Mouse (Mus musculus): ENCODE results near the gene Tbxas1.
A peak's percentile ranks its signal among the peaks of the same experiment; 100 is the strongest.

Gene Tbxas1

DNA sequence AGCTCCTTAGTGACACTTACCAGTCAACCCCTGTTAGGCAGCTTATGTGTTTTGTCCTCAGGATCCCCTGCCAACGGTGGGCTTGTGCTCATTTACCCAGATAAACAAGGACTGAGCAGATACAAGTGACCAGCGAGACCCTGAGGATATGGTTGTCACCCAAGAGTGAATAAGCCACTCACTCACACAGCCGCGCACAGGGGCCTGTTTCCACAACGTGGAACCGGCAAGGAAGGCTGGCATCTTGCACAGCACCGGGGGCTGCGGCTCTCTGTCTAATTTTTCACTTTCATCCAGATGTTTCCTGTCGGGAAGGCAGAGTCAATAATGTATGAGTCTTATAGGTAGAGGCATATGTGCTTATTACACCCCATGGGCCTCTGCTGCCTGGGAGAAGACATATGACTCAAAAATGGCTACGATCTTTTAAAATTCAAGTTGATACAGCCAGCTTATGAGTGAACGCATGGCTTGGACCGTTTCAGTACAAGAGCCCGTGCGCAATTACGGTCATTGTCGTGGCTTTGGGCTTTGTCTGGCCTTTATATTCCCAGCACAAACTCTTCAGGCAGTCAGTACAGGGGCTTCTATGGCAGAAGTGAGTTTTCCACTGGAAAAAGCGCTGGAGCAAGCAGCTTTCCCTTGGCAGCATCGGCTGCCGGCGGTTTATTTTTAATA lies 130.2 kb downstream of the Tbxas1 start:
- no peak for DNase-seq

DNA sequence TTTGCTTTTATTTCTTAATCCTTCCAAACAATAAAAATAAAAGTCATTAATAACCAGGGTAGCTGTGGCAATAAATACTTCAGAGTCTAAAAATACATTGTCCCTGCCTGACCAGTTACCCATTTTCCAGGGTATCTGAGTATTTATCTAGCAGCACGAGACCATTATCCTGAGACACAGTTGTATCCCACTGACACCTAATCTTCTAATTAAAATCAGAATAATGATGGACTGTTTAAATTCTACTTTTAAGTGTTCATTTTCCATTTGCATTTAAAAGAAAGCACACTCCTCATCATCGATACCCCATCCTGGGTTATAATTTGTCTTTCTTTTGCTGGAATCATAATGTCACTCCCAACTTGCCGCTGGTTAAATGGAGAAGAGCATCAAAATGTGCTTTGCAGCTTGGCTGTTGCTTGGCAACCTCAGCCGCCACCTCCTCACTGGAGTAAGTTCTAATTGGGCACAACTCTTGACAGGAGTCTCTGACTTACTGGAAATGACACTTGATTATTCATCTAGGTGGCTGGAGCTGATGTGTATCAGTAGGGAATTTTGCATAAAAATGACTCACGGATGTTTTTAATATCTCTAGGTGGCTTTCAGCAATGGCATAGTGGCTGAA lies 130.9 kb downstream of the Tbxas1 start:
- no peak for DNase-seq

DNA sequence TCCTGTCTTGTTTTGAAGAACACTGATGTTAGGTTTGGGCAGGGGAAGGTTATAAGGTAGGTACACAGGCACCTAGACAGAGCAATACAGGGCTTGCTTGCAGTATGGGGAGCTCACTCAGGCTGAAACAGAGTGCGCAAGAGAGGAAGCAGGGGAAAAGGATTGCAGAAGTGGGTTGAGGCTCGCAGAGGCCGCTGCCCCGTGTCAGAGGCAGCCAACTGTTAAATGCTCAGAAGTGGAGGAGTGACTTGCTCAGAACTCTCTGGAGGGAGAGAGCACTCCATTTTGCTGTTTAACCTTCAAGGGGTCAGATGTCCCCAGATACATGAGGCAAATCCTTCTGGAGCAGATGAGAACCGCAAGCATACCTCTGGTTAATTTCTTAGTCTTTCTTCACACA lies 132.0 kb downstream of the Tbxas1 start:
- DNase-seq, result peak; percentile 56

DNA sequence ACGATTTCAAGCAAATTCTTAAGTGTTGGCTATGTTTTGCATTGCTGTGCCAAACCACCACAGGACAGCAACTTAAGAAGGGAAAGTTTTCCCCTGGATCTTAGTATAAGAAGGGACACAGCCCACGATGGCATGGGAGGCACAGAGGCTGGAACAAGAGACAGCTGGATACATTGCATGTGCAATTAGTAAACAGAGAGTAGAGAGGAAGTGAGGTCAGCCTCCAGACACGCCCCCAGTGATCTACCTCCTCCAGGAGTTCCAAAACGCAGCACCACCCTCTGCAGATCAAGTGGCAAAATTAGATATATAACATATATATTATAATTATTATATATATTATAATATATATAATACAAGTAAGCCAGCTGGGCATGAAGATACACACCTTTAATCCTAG lies 132.9 kb downstream of the Tbxas1 start:
- peak; percentile 42 for DNase-seq

DNA sequence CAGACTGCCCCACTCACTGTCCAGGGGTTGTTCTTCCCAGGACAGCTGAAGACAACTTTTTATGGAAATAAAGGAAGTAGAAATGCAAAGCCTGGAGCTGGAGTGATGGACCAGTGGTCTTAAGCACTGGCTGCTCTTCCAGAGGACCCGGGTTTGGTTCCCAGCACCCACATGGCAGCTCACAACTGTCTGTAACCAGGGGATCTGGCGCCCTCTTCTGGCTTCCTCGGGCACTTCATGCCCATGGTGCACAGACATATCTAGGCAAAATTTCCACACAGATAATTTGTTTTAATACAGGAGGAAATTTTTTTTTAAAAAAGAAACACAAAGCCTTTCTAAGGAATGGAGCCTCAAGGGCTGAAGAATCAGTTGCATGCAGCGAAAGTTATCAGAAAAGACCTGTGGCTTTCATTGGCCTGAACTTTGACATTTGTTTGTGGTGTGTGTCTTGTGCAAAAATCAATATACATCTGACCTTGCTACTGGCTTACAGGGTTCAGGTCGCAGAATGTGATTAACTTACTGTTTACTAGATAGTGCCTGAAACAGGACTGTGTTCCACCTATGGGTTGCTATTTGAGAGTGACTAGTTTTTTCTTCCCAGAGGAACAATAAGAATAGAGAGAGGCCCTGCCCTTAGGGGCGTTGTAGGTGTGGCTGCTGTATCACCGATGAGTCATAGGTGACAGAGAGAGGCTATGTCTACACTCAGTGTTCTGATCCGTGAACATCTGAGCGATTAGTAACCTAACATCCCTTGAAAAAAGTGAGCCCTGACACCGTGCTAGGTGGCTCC lies 138.0 kb downstream of the Tbxas1 start:
- no peak for DNase-seq

DNA sequence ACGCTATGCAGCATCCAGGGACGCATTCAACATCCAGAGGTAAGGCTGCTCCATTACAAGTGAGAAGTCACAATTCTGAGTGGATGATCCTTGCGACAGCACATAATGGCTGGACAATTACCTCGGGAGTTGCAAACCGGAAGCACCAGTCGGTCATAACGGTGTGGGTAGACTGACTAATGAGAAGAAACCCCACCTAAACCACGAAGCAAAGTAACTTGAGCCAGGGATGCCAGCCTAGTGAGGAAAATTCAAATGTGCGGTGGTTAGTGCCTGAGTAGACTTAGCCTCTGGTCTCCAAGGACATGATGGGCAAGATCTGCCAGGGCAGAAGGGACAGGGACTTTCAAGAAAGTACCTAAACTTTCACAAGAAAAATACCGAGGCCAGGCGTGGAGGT lies 142.7 kb downstream of the Tbxas1 start:
- no peak for DNase-seq

DNA sequence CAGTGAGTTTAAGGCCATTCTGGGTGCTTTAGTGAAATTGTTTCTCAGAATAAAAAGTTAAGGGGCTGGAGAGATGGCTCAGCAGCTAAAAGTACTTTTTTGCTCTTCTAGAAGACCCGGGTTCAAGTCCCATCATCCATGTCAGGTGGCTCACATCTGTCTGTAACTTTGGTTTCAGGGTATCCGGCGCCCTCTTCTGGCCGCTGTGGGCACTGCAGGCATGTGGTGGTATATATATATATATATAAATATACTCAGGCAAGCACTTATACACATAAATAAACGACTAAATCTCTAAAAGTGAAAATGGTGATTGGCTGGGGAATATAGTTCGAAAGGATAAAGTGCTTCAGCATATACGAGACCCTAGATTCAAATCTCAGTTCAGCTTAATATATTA lies 143.6 kb downstream of the Tbxas1 start:
- peak; percentile 27 for DNase-seq

DNA sequence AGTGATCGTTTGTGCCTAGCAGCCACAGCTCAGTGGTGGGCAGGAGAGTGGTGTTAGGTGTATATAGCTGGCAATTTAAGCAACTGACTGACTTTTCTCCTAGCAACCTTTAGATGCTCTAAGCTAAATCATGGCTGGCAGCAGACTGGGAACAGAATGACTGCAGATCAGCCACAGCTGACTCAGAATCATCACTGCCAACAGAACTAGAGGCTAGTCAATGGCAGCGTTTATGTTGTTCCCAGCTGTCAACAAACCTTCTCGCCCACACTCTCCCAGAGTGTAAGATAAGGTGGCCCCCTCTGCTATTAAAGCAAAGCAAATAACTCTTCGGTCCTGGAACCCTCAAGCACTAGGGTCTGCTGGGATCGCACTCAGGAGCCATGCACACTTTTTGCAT lies 144.0 kb downstream of the Tbxas1 start:
- DNase-seq, result no peak

DNA sequence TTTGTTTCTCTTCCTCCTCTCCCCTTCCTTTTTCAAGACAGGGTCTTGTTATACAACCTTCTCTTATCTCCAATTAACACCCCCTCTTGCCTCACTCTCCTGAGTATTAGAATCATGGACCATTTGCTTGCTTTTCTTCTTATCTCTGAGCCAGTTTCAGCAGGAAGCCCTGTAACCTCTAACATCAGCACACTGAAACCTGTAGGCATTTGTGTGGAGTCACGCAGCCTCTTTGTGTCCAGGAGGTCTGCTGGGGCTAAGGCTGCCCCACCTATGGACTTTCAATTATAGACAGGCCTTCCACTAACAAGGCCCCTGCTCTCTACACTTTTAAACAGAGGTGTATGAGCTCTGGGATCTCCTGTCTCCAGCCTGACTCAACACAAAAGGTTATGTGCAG lies 146.7 kb downstream of the Tbxas1 start:
- no peak for DNase-seq

DNA sequence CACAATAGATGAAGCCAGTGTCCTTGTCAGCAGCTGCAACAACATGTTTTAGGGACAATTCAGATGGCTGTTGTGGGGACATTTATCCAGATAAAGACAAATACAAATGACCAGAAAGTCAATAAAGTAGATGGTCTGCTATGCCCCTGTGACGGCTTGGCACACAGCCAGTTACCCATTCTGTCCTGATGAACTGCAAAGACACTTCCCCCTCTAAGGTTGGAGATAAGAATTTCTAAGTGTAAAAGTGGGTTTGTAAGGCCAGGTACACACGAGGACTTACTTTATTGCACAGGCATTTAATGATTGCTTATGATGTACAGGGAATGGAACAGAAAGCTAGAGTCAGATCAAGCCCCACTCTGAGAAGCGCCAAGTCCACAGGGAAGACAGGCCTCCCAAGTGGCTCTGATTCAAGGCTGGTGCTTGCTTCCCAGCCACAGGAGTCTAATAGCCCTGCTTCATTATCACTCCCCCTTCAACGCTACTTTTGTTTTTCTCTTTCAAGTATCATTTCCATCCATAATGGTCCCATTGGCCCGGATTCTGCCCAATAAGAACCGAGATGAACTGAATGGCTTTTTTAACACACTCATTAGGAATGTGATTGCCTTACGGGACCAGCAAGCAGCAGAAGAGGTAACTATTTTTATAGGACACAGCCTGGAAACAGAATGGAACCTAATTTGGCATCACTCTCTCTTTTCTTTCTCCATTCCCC lies 147.4 kb downstream of the Tbxas1 start:
- no peak for DNase-seq

DNA sequence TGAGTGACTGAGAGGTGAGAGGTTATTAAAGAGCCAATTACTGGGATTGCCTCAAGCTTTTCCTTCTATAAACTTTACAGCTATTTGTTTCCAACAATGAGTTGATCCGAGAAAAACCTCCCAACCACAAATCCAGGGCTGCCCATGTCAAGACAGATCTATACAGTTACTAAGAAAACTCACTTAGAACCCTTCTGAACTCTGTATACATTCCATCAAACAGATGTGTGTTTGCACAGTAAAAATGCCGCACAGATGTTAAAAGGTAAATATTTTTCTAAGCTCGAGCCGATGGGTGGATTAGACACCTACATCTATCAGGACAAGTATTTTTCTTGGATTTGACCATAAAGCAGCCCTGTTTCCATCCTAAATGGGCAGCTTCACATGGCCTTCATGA lies 149.4 kb downstream of the Tbxas1 start:
- no peak for DNase-seq

DNA sequence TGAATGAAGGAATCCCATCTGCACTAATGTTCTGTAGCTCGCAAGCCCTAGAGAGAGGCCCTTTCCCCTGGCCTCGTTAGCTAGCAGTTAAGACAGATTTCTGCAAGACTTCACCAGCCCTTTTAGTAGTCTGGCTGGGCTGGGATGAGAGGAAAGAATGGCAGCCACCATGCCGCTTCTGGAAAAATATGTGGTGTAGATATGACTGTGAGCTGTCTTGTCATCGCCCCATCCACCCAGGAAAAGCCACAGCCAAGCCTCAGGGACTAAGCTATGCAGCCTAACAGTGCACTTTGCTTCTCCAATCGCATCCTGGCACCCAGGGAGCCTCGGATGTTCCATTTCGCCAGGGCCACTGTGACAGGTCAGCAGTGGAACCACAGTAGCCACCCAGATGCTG lies 149.8 kb downstream of the Tbxas1 start:
- DNase-seq, result no peak

DNA sequence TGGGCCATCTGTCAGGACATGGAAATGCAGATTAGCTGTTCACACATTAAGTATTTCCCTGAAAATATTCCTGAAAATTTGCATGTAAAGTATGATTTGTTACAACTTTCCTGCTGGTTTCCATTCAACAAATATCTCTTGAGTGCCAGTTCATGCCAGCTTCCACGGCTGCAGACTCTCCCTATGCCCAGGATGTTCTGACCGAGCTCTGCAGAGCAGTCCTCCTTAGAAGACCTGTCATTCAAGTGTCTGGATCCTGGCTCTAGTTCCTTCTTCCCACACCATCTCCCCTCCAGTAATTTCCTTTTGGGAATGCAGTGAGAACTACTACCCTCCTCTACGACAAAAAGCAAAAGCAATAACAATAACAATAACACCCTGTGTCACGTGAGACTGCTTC lies 155.5 kb downstream of the Tbxas1 start:
- no peak for DNase-seq

DNA sequence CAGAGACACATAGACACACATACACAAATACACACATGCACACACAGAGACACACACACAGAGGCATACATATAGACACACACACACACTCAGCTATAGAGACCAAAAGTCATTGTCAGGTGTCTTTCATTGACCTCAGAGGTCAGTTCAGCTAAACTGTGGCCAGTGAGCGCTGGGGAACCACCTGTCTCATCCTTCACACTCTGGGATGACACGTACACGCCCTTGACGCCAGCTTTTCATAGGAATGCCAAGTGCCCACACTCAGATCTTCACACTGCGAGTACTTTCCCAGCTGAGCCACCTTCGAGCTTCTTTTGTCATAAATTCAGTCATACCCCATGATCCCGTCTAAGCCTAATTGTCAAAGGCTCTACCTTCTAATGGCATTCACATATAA lies 158.5 kb downstream of the Tbxas1 start:
- DNase-seq, result no peak

DNA sequence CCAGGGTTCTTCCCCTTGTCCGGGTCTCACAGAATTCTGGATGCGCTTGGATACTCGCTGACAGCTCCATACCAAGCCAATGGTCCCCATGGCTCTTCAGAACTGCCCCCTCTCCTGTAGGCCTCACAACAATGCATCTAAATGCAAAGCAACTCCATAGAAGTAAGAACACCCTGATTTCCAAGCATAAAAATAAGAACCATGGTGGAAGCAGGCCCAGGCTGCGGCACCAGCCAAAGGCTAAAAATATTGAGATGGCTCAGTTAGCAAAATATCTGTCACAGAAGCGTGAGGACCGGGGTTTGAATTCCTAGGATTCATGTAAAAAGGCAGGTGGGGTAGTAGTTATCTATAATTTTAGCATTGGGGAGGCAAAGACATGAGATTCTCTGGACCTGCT lies 159.8 kb downstream of the Tbxas1 start:
- DNase-seq, result no peak

DNA sequence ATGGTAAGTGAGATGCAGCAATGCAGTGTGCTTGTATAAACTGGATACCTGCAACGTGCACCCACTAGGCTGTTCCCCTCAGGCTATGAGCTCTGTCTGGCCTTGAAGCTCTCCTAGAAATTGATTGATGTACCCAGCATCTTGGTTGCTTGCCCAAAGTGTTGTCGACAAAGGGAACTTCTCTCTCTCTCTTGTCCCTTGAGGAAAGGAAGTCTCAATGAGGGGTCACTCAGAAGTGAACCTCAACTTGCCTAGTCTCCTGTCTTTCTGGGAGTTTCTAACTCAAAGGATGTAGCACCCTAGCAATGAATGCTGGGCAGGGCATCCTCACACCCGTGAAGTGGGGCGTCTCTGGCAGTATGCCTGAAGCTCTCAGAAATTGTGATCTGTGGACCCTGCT lies 161.0 kb downstream of the Tbxas1 start:
- no peak for DNase-seq

DNA sequence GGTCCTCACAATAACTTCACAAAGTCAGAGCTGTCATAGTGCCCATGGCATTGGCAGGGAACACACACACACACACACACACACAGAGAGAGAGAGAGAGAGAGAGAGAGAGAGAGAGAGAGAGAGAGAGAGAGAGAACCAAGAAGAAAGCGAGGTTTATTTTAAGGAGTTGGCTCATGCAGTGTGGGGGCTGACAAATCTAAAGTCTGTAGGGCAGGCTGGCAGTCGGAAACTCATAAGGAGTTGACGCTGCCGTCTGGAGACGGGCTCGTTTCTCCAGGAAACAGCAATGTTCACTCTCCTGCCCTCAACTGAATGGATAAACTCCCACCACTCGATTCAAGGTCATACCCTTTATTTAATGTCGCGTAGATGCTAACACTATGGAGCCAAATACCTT lies 165.2 kb downstream of the Tbxas1 start:
- DNase-seq, result no peak

DNA sequence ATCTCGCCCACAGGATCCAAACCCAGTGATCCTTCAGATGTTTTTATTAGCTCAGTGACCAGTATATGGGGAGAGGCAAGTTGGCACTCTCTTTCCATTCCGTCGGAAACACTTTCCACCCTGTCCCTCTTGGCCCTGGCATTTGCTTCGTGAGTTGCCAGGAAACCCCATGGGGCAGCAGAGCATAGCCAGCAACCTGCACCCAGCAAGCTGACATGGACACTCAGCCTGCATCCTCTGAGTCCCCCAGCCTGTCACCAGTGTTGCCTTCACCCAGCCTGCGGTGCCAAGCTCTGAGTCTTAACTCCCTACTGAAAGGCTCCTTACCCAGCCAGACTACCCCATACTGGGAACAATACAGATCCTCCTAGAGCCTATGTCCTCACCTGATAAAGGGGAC lies 173.9 kb downstream of the Tbxas1 start:
- DNase-seq, result no peak

DNA sequence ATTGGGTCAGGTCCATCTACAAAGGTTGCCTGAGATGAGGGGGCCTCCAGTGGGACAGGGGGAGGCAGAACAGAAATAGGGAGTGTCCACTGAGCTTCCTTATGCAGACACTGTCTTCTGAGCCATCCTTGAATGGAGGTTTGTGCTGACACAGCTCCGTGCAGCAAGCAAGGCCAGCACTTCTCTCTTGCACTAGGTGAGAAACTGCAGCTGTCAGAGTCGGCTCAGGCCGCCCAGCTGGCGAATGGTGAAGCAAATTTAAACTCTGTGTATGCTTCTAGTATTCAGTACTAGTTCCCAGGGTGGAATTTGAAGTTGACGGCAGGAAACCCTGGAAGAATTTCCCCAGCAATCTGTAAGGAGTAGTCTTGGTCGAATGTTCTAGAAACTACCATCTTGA lies 175.6 kb downstream of the Tbxas1 start:
- DNase-seq, result no peak

DNA sequence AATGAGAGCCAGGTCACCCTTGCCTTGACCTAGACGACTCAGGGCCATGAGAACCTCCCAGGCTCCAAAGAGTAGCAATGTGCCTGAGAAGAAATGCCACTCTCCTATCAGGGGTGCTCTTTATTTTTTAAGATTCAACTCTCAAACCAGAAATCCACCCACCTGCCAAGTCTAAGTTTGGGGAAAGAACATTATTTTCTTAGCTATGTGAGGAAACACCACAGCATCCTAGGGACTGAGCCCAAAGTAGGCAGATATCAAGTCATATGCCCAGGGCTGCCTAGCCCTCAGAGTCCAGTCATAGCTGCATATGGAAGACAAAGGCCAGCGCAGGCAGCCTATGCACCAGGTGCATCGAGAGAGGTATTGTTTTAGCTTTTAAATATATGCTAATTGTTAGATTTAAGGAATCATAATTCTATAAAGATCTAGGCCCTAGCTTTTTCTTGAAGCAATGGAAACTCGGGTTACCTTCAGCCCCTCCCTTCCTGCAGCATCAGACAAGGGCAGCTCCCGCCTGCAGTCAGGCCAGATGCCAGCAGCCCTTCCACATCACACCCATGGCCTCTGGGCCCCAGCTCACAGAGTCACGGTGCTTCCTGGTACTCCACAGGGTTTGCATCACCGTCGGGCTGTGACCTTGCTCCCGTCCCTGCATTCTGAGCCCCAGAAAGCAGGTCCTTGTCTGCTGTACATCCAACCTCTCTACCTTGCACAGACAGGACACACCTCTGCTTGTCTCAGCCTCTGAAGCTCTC lies 176.8 kb downstream of the Tbxas1 start:
- DNase-seq, result no peak

DNA sequence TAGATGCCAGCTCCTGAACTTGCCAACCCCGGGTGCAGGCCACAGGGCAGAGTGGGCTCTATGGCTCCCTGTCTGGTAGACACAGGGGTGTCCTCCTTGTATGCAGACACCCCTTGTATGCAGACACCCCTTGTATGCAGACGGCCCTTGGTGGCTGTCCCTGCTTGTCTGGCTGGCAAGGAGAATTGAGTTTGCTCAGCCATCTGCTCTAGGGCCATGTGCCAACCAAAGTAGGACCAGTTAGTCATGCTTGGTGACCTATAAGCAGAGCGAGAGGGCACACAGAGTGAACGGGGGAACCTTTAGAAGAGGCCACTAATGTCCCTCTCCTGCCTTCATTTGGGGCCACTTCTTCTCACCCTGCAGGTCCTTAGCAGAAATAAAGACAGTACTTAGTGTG lies 177.4 kb downstream of the Tbxas1 start:
- no peak for DNase-seq

DNA sequence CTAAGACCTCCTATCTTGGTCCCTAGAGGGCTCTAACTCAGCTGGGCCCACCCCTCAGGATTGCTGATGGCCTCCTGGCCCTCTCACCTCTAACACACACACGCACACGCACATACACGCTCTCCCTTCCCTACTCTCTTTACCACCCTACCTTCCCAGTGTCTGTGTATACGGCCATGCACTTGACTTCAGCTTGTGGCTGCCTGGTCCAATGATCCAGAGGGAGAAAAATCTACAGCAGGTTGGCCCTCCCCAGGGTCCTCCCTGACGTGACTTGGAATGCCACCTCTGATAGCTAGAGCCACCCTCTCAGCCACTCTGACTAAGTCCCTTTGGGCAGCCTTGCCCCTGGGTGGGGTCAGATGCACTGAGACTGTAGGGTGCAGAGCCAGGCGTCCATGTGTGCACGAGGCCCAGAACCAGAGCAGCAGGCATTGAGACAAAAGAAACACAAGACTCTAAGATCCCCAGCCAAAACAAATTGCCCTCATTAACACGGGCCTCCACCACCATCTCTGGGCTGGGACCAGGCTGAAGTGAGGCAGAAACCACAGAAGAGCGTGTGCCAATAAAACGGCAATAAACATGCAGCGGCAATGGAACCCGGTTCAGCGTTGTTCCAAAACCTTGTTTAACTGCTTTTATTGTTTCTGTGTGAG lies 179.1 kb downstream of the Tbxas1 start:
- no peak for DNase-seq
